Mouse (Mus musculus) mouse embryonic stem cell (cell line): Measurements from ENCODE around the gene Ddx50.
"Not testable (repeated sequence)": the region's sequence is repeated elsewhere in the genome, so short reads cannot be mapped to it uniquely, and the experiment has no call there.

Source experiments
- in situ Hi-C, 2 experiments: fragments of 300-500 bp; cut with MboI; formaldehyde crosslinking; loops; 1 replicate in 1 of 2; 3 replicates in 1 of 2; pipeline ENCODE4 v1.14.3; 2019 to 2020; ENCODE audit warnings: low sequenced_read_pairs in 2 of 2, low pct_unique_long_range_greater_than_20kb in 1 of 2, mixed read lengths in 1 of 2; ENCODE audit not compliant: unreplicated experiment in 1 of 2

Ddx50 gene

GRCm38 (mm10) chr10:62602177-62603040 lies 48.6 kb downstream of the Ddx50 start, which contains the start of gene Ddx21:
Gene Ddx21 (minus strand): TSS chr10:62602281.
- in situ Hi-C loops: no loop called here

GRCm38 (mm10) chr10:62601833-62602176 lies 49.2 kb downstream of the Ddx50 start:
- in situ Hi-C loops: no loop called here

GRCm38 (mm10) chr10:62601053-62601791 lies 49.8 kb downstream of the Ddx50 start:
- in situ Hi-C loops: no loop called here

GRCm38 (mm10) chr10:62600056-62600455 lies 51.0 kb downstream of the Ddx50 start:
- in situ Hi-C loops: no loop called here

GRCm38 (mm10) chr10:62599311-62599710 lies 51.7 kb downstream of the Ddx50 start:
- in situ Hi-C loops: not testable (repeated sequence)

- in situ Hi-C loops: no loop called here
Measured at GRCm38 (mm10) chr10:62592496-62592895, 58.5 kb downstream of the Ddx50 start.

- in situ Hi-C loops: no loop called here
Measured at GRCm38 (mm10) chr10:62590200-62590599, 60.8 kb downstream of the Ddx50 start.

- in situ Hi-C loops: loop anchor here in 1 of 2 experiments (10.0 kb wide), 1 partner anchor 186 kb away; no protein-coding TSS in a partner anchor
Measured at GRCm38 (mm10) chr10:62588616-62589015, 62.4 kb downstream of the Ddx50 start.

GRCm38 (mm10) chr10:62583245-62583644 lies 67.8 kb downstream of the Ddx50 start:
- in situ Hi-C loops: loop anchor here in 1 of 2 experiments (10.0 kb wide), 1 partner anchor 192 kb away; no protein-coding TSS in a partner anchor

GRCm38 (mm10) chr10:62582701-62583100 lies 68.3 kb downstream of the Ddx50 start:
- in situ Hi-C loops: loop anchor here in 1 of 2 experiments (10.0 kb wide), 1 partner anchor 192 kb away; no protein-coding TSS in a partner anchor

GRCm38 (mm10) chr10:62582263-62582662 lies 68.8 kb downstream of the Ddx50 start:
- in situ Hi-C loops: loop anchor here in 1 of 2 experiments (10.0 kb wide), 1 partner anchor 193 kb away; no protein-coding TSS in a partner anchor

- in situ Hi-C loops: not testable (repeated sequence)
Measured at GRCm38 (mm10) chr10:62579129-62579528, 71.9 kb downstream of the Ddx50 start.

GRCm38 (mm10) chr10:62578338-62579100 lies 72.5 kb downstream of the Ddx50 start, which contains the start of gene Kif1bp:
Gene Kif1bp (minus strand): TSS chr10:62578457.
- in situ Hi-C loops: no loop called here

- in situ Hi-C loops: no loop called here
Measured at GRCm38 (mm10) chr10:62577673-62578337, 73.2 kb downstream of the Ddx50 start.

- in situ Hi-C loops: no loop called here
Measured at GRCm38 (mm10) chr10:62575001-62575400, 76.0 kb downstream of the Ddx50 start.

GRCm38 (mm10) chr10:62570126-62570871 lies 80.7 kb downstream of the Ddx50 start:
- in situ Hi-C loops: no loop called here

GRCm38 (mm10) chr10:62568861-62569260 lies 82.2 kb downstream of the Ddx50 start:
- in situ Hi-C loops: no loop called here
